Mouse (Mus musculus): ENCODE measurements around the gene 3830417A13Rik. TPM values are rescaled to one million over a fixed set of nuclear protein-coding genes. Genes with fewer than 3 reads are reported as not detected.

3830417A13Rik gene
- polyA plus RNA-seq (2015; fragmentation: Nextera tagmentation; extraction: Ambion mirVana), result 0.11 TPM in 1 of 2 replicates, not detected in the other

DNA sequence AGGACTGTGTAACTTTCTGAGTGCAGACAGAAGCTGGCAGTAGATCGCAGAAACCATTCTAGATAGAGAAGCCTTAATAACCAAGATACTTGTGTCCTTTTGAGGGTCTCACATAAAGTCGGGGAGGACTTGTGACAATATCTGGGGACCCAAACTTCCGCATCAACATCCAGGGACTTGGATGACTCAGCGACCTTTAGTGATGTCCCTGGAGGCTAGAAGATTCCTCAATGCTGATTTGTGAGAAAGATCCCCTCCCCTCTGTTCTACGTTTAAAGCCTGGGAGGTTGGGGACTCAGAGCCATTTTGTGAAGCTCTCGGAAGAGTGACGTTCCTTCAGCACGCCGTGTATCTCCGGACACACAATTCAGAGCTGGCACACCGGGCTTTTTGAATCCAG lies at the start of gene 3830417A13Rik:
TSS of gene 3830417A13Rik (plus strand) at position 301 of the 400 bp plus-strand sequence.

DNA sequence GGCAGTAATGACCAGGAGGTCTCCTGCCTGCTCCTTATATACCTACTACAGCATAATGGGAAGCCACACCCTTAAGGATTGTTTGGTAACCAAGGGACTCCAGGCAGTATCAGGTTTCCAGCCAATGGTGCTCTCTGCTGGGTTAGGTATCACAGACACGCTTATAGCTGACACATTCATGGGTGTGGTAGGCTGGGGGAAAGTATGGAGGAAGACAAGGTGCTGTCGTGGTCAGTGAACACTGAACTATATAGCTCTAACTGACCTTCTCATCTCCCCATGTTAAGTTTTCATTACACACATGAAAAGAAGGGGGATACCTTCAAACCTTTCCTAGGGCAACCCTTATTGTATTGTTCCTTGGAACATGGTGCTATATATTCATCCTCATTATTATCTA lies 21.2 kb upstream of the 3830417A13Rik start, which contains the start of gene Gm6760:
TSS of gene Gm6760 (minus strand) at position 101 of the 400 bp plus-strand sequence.

Other genes with a start within 250 kb of the 3830417A13Rik start
- not detected in 2 replicates for gene Gm6760, start 21.4 kb upstream of the 3830417A13Rik start, polyA plus RNA-seq (2015; fragmentation: Nextera tagmentation; extraction: Ambion mirVana)
- 4.6 and 8.4 TPM in 2 replicates for gene Slitrk4, start 103.4 kb downstream of the 3830417A13Rik start, polyA plus RNA-seq (2015; fragmentation: Nextera tagmentation; extraction: Ambion mirVana)

Data from adrenal gland, postnatal 0 days (tissue).